Mouse (Mus musculus) forebrain, embryonic 10.5 days (tissue): ENCODE measurements around the gene Ern1. TPM values are rescaled to one million over a fixed set of nuclear protein-coding genes. Genes with fewer than 3 reads are reported as not detected.
"Not testable (repeated sequence)": the region's sequence is repeated elsewhere in the genome, so short reads cannot be mapped to it uniquely, and the experiment has no call there.

Experiments used
- DNase-seq: peaks from one replicate; pipeline ENCODE4 v3.0.0-alpha.2; 2017; ENCODE audit warnings: low spot score; ENCODE audit errors: extremely low spot score
- H3K27ac ChIP-seq: fragments of 300-500 bp; sonication (generic); 2 replicates; pipeline ENCODE4 v1.5.1; 2016; ENCODE audit warnings: mild to moderate bottlenecking
- H3K27me3 ChIP-seq: fragments of 300-500 bp; sonication (generic); 2 replicates; pipeline ENCODE4 v1.6.1; 2016; ENCODE audit warnings: mild to moderate bottlenecking; ENCODE audit not compliant: poor library complexity, severe bottlenecking
- H3K36me3 ChIP-seq: fragments of 300-500 bp; sonication (generic); replicated peaks from 2 replicates; pipeline ENCODE4 v1.6.1; 2016; ENCODE audit warnings: mild to moderate bottlenecking, moderate library complexity
- H3K4me1 ChIP-seq: fragments of 300-500 bp; sonication (generic); 2 replicates; pipeline ENCODE4 v1.6.1; 2016
- H3K4me3 ChIP-seq: fragments of 300-500 bp; sonication (generic); 2 replicates; pipeline ENCODE4 v1.5.1; 2016; ENCODE audit warnings: mild to moderate bottlenecking, moderate library complexity
- H3K9me3 ChIP-seq: fragments of 300-500 bp; sonication (generic); 2 replicates; pipeline ENCODE4 v1.6.1; 2016; ENCODE audit warnings: mild to moderate bottlenecking, moderate library complexity
- WGBS: fragments of 180-500 bp; shearing (Covaris S2); methylation state at CpG from one replicate; pipeline ENCODE4 v1.1.7; 2016; 5-methylcytosine and 5-hydroxymethylcytosine counted together
- polyA plus RNA-seq: library from polyadenylated mRNA; unstranded; fragments of >200 nt; fragmentation: Nextera tagmentation; extraction: Ambion mirVana; gene quantifications from 2 replicates; pipeline ENCODE4 v1.2.1, GENCODE M21; 2016

Ern1 gene
- polyA plus RNA-seq, 1 experiment from 2014 or later, result 5.3 TPM

DNA sequence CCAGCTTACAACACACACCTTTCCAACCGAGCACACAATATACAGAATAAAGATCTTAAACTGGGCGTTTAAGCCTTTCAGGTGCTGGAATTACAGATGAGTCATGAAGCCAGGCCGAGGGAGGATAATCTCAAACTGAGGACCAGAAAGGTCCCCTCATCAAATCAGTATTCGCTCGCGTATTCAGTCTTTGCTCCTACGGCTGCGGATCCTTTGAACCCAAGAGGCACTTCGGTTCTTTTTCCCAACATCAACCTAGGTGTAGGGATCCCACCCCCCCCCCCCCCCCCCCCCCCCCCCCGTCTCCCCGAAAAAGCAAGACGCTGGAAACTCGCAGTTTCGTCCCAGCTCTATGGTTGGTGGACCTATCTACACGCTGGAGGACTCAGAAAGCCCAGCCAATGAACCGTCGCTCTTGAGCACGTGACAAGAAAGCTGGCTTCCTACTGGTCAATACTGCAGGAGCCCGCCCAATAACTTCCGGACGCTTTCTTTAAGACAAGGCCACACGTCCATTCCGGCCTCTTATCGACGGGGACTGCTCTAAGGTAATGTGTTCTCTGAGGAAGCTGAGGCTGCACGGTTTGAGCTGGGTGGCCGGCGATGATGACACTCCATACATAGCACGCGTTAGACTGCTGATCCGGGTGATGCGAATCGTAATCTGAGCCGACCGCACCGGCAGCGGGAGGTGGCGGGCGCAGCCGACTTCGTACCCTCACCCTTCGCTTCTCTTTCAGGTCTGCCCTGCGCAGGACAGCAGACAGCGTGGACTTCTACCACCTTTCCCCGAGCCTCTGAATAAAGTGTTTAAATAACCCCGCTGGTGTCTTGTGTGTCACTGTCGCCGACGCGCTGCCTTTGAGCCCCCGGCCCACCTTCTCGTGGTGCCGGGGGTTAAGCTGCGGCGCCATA is 13.0 kb upstream of the Ern1 start:
- Histone ChIP-seq H3K4me3 (peak overlapping the region; percentile 87), H3K36me3 (no peaks in the 10 kb centered on the region), H3K4me1 (peaks cover 32% of the 10 kb centered on the region), H3K27ac (peak overlapping the region; percentile 100), H3K9me3 (no peaks in the 10 kb centered on the region), H3K27me3 (no peaks in the 10 kb centered on the region)
- under 1% methylated on average over 53 of the region's 55 CpGs for WGBS
- DNase-seq, result peak; percentile 94

DNA sequence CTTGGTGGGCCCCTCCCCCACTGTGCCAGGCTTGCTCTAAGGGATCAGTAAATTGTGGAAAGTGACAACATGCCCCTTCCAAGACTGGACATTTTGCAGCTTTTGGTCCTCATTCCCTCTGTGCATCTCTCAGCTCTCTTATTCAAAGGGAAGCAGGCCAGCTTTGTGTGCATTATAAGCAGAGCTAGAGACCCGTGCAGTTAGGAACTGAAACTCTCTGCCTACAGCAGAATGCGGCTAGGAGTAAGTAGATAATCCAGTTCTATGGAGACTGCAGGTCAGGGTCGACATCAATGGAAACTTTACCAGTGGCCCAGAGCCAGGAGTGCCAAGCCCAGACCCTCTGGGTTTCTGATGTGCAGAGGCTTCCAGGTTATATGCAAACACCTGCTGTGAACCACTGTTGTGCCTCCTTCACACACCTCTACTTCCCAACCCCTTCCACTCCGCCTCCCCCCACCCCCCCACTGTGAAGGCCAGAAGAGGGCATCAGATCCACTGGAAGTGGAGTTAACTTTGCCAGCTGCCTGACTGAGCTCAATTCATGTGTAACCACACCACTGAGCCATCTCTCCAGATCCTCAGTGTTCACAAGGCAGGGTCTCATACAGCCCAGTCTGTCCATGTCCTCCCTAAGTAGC is 11.2 kb upstream of the Ern1 start:
- H3K4me3 ChIP-seq, result no peak overlapping the region
- peaks cover 32% of the 10 kb centered on the region for H3K4me1 ChIP-seq
- WGBS, result 21% methylated on average over 4 of the region's 4 CpGs
- H3K36me3 ChIP-seq, result no peaks in the 10 kb centered on the region
- 0 out of 2 replicates have a peak overlapping the region, but pooled peaks have one; percentile 30 for H3K27ac ChIP-seq
- no peaks in the 10 kb centered on the region for H3K9me3 ChIP-seq
- no peaks in the 10 kb centered on the region for H3K27me3 ChIP-seq
- DNase-seq, result no peak

DNA sequence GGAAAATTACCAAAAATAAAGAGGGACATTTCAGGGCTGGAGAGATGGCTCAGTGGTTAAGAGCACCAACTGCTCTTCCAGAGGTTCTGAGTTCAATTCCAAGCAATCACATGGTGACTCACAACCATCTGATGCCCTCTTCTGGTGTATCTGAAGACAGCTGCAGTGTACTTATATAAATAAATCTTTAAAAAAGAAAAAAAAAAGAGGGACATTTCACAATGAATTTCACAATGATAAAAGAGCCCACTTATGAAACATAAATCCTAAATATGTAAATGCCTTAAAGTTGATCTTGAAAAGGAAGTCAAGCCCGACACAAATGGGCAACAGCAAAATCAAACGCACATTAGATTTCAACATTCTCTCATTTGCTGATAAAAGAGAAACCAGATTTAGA is 10.3 kb upstream of the Ern1 start:
- 91% methylated on average over 2 of the region's 2 CpGs for WGBS
- H3K4me3 ChIP-seq, result no peak overlapping the region
- H3K4me1 ChIP-seq, result peaks cover 30% of the 10 kb centered on the region
- H3K27ac ChIP-seq, result no peak overlapping the region
- H3K27me3 ChIP-seq, result no peaks in the 10 kb centered on the region
- H3K36me3 ChIP-seq, result no peaks in the 10 kb centered on the region
- no peak for DNase-seq
- no peaks in the 10 kb centered on the region for H3K9me3 ChIP-seq

DNA sequence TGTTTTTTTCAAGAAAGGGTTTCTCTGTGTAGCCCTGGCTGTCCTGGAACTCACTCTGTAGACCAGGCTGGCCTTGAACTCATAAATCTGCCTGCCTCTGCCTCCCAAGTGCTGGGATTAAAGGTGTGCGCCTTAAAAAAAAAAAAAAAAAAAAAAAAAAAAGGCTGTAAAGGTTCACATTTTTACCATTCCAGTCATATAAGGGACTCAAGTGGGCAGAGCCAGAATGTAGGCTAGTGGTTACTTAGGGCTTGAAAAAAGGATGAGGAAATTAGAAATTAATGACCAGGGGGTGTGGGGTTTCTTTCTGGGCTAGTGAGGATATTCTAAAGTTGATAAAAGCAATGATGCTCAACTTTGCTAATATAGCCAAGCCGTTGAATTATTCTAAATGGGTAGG is 9.4 kb upstream of the Ern1 start:
- 93% methylated on average over 2 of the region's 2 CpGs for WGBS
- not testable (repeated sequence) for H3K4me3 ChIP-seq, H3K9me3 ChIP-seq, H3K36me3 ChIP-seq, H3K27ac ChIP-seq, H3K27me3 ChIP-seq, DNase-seq
- H3K4me1 ChIP-seq, result peaks cover 21% of the 10 kb centered on the region

- Histone ChIP-seq H3K27ac (no peak overlapping the region), H3K9me3 (no peaks in the 10 kb centered on the region), H3K4me3 (no peak overlapping the region), H3K36me3 (no peaks in the 10 kb centered on the region), H3K27me3 (no peaks in the 10 kb centered on the region), H3K4me1 (peaks cover 12% of the 10 kb centered on the region)
- DNase-seq, result no peak
- 83% methylated on average over 7 of the region's 7 CpGs for WGBS
These were observed 5.5 kb upstream of the Ern1 start for GRCm38 (mm10) chr11:106492984-106493669.

- Histone ChIP-seq H3K4me3 (no peak overlapping the region), H3K27ac (no peak overlapping the region), H3K27me3 (no peaks in the 10 kb centered on the region), H3K36me3 (no peaks in the 10 kb centered on the region), H3K9me3 (no peaks in the 10 kb centered on the region), H3K4me1 (peaks cover 22% of the 10 kb centered on the region)
- 3% methylated on average over 3 of the region's 3 CpGs for WGBS
- DNase-seq, result peak; percentile 43
These were observed 3.7 kb upstream of the Ern1 start for GRCm38 (mm10) chr11:106491393-106491792.

DNA sequence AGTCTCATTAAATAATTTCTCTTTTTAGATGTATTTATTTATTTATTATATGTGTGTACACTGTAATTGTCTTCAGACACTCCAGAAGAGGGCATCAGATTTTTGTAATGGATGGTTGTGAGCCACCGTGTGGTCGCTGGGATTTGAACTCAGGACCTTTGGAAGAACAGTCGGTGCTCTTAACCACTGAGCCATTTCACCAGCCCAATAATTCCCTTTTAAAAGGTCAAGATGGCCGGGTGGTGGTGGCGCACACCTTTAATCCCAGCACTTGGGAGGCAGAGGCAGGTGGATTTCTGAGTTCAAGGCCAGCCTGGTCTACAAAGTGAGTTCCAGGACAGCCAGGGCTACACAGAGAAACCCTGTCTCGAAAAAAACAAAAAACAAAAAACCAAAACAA is 2.9 kb upstream of the Ern1 start:
- H3K4me1 ChIP-seq, result peaks cover 28% of the 10 kb centered on the region
- H3K9me3 ChIP-seq, DNase-seq, H3K27ac ChIP-seq, H3K27me3 ChIP-seq, H3K36me3 ChIP-seq, H3K4me3 ChIP-seq: not testable (repeated sequence)
- 88% methylated on average over 6 of the region's 6 CpGs for WGBS

- Histone ChIP-seq H3K27ac (no peak overlapping the region), H3K4me3 (no peak overlapping the region), H3K9me3 (no peaks in the 10 kb centered on the region), H3K27me3 (no peaks in the 10 kb centered on the region), H3K36me3 (no peaks in the 10 kb centered on the region), H3K4me1 (peaks cover 28% of the 10 kb centered on the region)
- DNase-seq, result no peak
- 69% methylated on average over 10 of the region's 10 CpGs for WGBS
These were observed 2.4 kb upstream of the Ern1 start for GRCm38 (mm10) chr11:106490057-106490456.

DNA sequence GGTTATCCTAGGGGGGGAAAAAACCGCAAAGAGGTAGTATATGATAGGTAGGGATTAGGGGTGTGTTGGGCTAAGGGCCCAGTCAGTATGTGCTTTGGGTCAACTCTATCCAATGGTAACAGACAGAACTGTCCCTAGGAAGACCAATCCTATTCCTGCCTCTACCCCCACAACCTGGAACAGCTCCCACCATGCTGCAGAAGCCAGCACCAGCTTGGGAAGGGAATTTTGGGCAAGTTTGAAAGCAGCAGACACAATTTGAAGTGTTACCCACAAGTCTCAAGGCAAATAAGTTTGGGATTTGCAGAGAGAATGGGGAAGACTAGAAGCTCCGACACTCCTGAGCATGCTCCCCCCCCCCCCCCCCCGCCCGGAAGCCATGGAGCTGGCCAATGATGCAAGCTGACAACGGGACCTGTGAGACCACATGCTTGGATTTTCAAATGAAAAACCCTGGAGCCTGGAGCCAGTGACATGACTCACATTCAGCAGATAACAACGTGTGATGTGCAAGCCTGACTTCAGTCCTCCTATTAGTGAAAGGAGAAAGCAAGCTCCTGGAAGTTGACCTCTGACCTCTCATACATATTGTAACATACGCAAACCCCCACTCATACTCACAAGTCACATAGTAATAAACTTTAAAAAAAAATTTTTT is 1.5 kb upstream of the Ern1 start:
- no peaks in the 10 kb centered on the region for H3K36me3 ChIP-seq
- H3K9me3 ChIP-seq, result no peaks in the 10 kb centered on the region
- H3K27ac ChIP-seq, result no peak overlapping the region
- no peak overlapping the region for H3K4me3 ChIP-seq
- DNase-seq, result no peak
- 70% methylated on average over 7 of the region's 7 CpGs for WGBS
- H3K4me1 ChIP-seq, result peaks cover 28% of the 10 kb centered on the region
- H3K27me3 ChIP-seq, result no peaks in the 10 kb centered on the region

GRCm38 (mm10) chr11:106488126-106488561 is 492 bp upstream of the Ern1 start:
- H3K4me3 ChIP-seq, result peak overlapping the region; percentile 96
- H3K9me3 ChIP-seq, result no peaks in the 10 kb centered on the region
- peaks cover 28% of the 10 kb centered on the region for H3K4me1 ChIP-seq
- peak overlapping the region; percentile 88 for H3K27ac ChIP-seq
- no peaks in the 10 kb centered on the region for H3K27me3 ChIP-seq
- WGBS, result 12% methylated on average over 17 of the region's 17 CpGs
- no peak for DNase-seq
- no peaks in the 10 kb centered on the region for H3K36me3 ChIP-seq

DNA sequence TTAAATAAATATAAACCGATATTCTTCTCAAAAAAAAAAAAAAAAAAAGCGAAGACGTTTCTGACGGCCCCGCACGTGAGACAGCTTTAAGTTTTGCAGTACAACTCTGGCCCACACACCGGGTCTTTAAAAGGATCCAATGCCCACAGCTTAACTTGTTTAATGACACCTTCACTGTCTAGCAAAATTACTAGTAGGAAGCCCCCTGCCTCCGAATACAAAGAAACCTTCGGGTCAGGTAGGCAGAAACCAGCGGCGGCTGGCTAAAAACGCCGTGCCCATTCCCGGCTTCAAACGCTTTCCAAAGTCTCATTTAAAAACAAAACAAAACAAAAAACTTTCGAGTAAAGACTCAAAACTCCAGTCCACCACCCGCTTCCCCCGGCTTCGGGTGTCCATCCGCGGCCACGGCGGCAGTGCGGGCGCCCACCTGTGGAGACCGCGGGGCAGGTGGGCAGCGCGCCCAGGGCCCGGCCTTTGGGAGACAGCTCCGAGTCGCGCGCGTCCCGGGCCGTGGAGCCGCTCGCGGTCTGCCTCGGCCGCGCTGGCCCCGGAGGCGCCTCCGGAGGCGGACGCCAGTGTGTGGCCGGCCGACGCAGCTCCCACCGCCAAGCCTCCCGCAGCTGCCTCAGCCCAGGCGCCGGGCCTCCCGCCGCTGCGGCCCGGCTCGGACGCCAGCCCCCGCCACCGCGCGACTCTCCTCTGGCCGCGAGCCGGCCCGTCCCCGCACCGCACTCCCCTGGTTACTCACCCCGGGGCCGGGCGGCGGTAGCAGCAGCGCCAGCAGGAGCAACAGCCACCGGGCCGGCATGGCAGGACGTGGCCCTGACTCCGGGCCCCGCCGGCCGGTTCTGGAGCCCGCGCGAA is 553 bp downstream of the Ern1 start:
- Histone ChIP-seq H3K27ac (peak overlapping the region; percentile 88), H3K4me1 (peaks cover 28% of the 10 kb centered on the region), H3K4me3 (peak overlapping the region; percentile 96), H3K9me3 (no peaks in the 10 kb centered on the region), H3K36me3 (no peaks in the 10 kb centered on the region), H3K27me3 (no peaks in the 10 kb centered on the region)
- no peak for DNase-seq
- WGBS, result under 1% methylated on average over 84 of the region's 86 CpGs
